Mouse (Mus musculus) heart, adult 11 months (tissue): Measurements from ENCODE around the gene Pla2g16.

Experiments used
- DNase-seq: peaks from one replicate; pipeline ENCODE4 v3.0.0; 2022

Pla2g16 gene

GRCm38 (mm10) chr19:7616231-7616930 lies 59.1 kb downstream of the Pla2g16 start:
- DNase-seq: peak; percentile 72

DNA sequence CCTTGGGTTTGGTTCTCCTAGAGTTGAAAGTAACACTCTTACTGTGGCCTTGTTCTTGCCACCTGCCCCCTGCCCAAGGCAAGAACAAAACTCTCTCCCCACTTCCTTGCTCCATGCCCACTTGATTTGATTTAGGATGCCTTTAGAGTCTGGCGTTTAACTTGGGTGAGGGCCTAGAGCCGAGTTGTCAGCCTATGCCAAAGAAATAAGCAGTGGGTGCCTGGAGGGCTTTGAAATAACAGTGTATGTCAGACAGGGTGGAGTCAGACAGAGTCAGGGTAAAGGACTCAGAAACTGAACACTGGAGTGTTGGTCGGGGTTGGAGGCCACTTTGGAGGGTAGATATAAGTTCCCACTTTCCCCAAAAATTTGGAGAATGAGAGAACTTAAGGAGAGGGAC lies 59.8 kb downstream of the Pla2g16 start:
- peak; percentile 64 for DNase-seq

DNA sequence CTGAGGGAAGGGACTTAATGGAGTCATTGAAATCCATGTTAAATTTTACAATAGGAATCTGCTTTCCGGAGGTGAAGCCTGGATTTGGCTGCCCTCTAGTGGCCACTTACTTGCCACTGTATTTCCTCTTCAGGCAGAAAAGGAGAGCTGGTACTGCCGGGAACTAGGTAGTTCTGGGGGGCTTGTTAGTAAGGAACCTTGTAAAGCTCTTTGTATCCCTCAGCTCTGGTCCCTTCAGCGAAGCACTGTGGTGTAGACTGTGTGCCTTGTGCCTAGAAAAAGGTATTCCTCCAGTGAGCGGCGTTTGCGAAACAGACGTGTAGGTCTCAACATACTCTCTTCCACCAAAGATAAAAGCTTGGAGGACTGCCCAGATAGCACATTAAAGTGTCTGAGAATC lies 60.4 kb downstream of the Pla2g16 start:
- DNase-seq: peak; percentile 82

GRCm38 (mm10) chr19:7633021-7633420 lies 75.8 kb downstream of the Pla2g16 start:
- DNase-seq: peak; percentile 13

GRCm38 (mm10) chr19:7633786-7634185 lies 76.5 kb downstream of the Pla2g16 start:
- DNase-seq: peak; percentile 50
